Mouse (Mus musculus): ENCODE results near the gene Olfr449.

Olfr449 gene

DNA sequence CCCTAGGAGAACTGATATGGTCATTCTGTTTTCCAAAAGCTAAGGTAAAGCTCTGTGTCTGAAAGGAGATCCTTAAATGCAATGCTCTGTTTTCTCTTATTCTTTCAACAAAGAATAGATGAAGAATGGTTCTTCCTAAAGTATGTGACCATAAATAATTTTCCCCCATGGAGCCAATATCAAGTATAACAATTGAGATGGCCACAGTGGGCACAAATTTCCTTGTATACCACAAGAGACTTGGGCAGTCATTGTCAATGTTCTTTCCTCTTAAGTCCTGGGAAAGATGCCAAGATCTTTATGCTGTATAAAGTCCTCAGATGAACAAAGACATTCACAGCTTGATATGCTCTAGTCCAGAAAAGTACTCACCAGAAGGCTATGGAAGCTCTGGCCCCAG, at the start of gene Olfr449:
Olfr449 (plus strand) TSS at position 301 of the 400 bp plus-strand sequence.
- no peak for DNase-seq

DNA sequence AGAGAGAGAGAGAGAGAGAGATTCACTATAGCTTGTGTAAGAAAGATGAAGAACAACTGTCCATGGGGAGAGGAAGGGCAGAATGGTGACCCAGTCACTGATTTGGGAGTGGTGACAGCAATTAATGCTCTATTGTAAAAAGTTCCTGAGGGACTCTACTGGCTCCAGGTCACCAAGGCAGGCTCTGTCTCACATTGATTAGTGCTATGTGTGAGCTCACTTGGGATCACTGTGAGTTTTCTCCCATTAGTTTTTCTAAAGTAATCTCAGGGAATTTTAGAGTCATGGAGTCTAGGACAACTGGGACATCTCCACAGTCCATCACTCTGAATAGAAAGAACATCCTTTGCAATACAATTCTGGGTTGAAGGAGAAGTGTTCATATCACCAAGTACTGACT, 49.4 kb upstream of the Olfr449 start, which contains the start of gene Olfr452:
Olfr452 (plus strand) TSS at position 301 of the 400 bp plus-strand sequence.
- DNase-seq, result no peak

DNA sequence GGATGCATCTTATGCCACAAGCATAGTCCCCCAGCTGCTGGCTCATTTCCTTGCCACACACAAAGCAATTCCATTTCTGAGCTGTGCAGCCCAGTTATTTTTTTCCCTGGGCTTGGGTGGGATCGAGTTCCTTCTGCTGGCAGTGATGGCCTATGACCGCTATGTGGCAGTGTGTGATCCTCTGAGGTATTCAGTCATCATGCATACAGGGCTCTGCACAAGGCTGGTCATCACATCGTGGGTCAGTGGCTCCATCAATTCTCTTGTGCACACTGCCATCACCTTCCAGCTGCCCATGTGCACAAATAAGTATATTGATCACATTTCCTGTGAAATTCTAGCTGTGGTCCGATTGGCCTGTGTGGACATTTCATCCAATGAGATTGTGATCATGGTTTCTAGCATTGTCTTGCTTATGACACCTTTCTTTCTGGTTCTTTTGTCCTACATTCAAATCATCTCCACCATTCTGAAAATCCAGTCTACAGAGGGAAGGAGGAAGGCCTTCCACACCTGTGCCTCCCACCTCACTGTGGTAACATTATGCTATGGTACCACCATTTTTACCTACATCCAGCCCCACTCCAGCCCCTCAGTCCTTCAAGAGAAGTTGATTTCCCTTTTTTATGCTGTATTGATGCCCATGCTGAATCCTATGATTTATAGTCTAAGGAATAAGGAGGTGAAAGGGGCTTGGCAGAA, 43.8 kb upstream of the Olfr449 start:
- no peak for DNase-seq

DNA sequence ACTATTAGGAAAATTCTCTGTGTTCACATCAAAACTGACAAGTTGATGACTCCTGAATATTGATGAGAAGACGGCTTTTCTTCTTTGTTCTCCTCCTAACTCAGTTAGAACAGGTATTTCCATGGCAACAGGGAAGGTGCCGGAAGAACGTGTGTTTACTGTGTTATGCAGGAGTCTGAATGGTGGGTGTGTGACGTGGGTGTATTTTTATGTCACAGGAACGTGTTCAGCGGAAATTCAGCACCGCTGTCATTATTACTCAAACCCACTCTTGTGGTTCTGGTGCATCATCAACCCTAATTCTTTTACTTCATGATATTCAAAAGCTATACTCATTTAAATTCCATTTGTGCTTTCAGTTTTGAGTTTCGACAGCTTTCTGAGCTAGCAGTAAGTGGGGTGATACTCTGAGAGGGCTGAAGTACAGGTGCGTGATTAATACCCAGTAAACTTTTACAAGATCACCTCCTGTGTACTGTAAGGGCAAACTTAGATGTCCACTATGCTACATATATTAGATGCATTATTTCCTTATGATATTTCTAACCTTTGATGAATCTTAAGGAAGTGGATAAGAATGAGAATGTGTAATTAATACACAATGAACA, 43.1 kb upstream of the Olfr449 start:
- no peak for DNase-seq

DNA sequence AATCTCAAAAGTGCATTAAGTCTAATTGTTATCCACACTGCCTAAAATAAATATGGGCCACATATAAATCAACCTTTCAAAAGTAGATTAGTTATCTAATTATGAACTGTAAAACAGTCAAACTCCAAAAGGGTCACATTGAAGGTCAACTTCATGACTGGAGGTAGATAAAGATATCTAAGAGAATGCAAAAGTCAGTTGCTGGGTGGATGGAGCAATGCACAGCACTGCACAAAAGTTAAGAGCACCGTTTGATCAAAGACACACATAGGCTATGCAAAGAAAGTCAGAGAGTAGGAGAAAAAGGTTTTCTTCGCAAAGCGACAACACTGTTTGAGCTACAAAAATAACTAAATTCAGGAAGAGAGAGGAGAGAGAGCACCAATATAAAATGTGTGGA, 39.2 kb upstream of the Olfr449 start:
- DNase-seq, result no peak

DNA sequence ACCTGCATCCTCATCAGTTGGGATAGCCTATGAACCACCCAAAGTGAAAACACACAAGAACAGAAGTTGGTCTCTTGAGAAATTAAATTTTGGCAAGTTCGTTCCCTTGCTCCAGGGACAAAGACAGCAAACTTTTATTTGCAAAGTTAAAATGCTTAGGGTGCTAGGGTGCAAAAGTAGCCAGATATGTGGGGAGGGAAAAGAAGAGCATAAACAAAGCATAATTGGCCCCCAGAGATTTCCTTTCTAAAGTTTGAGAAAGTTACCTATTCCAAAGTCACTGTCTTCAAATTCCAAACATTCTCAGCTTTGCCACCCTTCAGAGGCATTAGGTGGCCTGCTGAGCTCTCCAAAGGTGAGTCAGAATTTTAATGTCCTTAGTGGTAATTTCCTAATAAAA, 22.5 kb upstream of the Olfr449 start, which contains the start of gene Olfr450:
Olfr450 (plus strand) TSS at position 301 of the 400 bp plus-strand sequence.
- no peak for DNase-seq

DNA sequence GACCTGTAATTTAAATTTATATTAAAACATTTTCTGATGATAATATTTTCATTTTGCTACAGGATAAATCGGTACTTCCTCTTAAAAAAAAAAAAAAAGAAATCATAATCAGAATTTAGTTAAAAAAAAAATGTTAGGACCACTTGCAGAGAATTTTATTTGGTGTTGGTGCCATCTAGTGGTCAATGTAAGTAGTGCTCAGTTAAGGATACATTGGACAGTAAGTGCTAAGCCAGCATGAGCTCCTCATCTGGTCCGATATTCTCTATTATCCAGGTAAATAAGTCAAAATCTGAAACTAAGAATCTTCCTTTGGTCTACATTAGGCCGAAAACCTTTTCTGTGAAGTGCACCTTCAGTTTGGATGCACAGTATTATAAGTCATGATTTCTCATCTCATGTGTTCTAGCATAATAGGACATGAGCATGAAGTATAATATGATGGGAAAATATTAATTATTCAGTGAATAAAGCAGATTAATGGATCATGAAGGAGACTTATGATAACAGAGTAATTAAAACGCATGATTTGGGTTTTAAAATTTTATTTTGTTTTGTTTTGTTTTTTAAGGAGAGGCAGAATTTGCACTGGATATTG, 26.1 kb downstream of the Olfr449 start:
- DNase-seq, result peak; percentile 3 to 13

DNA sequence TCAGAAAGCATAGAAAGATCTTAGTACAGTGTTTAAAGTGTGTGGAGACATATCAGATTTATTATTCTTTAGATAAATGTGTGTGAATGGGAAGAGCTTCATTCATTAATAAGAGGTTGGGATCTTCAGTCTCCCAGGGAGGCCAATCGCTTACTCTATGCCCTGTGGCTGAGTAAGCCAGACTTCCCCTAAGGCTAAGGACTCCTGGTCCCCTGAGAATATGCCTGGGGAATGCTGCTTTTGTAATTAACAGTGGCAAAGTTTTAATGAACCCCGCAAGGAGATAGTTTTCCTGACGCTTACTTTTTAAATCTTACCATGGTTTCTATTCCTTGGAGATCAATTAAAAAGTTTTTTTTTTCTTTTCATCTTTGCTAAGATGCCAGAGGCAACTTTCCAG, 35.5 kb downstream of the Olfr449 start:
- DNase-seq, result no peak

DNA sequence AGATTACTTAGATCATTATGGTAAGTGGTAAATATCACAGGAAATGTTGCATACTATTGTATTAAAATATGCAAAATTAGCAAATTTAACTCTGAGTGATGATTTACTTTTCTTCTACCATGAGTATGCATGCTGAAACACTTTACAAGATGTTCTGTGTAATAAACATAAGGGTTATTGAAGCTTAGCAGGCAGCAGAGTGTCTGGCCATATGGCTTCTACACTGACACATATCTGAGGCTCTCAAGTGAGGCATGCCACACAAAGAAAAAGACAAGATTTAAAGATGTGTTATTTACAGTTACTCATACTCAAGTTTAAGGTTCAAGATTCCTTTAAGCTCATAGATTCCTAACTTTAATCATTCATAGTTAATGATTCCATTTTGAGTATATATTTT, 42.1 kb downstream of the Olfr449 start:
- no peak for DNase-seq

Data from kidney, adult 8-10 months (tissue).